Mouse (Mus musculus): ENCODE data around the gene Iqgap3. TPM values are rescaled to one million over a fixed set of nuclear protein-coding genes. Genes with fewer than 3 reads are reported as not detected.

Iqgap3 gene
- total RNA-seq, 1 experiment from 2014 or later = not detected

DNA sequence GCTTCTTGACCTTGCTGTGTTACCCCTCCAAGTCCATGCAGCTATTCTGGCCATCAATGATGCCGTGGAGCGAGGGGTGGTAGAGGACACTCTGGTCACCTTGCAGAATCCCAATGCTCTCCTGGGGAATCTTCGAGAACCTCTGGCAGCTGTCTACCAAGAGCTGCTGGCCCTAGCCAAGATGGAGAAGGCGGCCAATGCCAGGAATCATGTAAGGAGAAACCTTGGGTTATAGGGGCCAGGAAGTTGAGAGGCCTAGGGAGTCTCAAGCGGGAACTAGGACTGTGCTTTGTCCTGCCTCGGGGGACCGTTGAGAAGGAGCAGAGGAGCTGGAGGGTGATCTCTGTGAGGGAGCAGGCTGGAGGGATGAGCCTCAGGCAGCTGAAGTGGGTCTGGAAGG is 8.3 kb downstream of the Iqgap3 start:
- no peak for ATAC-seq (ENCODE audit: extremely low read depth, insufficient number of reproducible peaks, low FRiP score, poor library complexity, severe bottlenecking)

DNA sequence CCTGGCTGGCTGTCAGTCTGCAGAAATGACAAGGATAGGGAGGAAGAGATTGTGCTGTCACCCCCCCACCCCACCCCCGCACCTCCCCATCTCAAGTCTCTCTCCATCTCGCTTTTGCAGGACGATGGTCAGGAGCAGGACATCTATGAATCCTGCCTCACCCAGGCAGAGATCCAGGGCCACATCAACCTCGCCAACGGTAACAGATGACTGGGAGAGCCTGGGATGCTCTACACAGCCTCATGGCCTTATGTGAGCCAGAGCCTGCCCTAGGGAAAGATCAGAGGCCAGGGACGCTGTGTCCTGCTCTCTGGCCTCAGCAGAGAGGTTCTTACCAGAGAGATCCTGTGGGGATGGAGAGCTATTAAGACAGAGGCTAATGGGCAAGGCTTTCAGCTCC is 8.8 kb downstream of the Iqgap3 start:
- ATAC-seq (ENCODE audit: extremely low read depth, insufficient number of reproducible peaks, low FRiP score, poor library complexity, severe bottlenecking) = no peak

DNA sequence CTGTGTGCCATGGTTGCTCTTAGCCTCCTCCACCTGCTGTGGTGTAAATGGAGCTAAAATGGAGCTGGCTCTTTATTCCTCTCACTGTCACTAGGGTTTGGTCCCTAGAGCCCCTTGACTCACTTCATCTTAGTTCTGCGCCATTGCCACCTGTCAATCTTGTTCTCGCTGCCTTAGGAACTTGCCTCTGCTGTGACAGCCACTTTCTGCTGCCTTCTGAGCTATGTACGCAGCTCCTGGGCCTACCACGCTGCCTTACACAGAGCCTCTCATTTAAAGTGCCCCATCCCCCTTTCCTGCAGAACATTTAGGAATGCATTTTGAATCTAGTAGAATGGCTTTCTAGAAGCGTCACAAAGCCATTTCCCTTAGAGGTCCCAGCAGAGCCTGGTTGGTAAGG is 12.4 kb downstream of the Iqgap3 start:
- ATAC-seq (ENCODE audit: extremely low read depth, insufficient number of reproducible peaks, low FRiP score, poor library complexity, severe bottlenecking) = no peak

DNA sequence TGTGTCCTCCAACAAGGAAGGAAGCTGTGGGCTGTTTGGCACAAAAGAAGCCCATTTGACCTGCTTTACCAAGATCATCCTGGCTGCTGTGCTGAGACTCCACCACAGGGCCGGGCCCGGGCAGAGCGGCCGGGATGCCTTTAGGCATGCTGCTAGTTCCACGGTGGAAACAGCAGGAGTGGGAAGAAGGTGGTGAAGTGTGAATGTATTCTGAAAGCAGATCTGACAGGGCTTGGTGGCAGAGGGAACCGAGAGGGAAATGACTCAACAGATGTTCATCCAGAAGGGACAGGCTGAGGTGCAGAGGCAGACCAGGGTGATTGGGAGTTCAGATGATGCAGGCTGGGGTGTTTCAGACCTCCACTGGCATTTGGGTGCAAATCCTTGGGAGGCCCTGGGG is 15.9 kb downstream of the Iqgap3 start:
- no peak for ATAC-seq (ENCODE audit: extremely low read depth, insufficient number of reproducible peaks, low FRiP score, poor library complexity, severe bottlenecking)

DNA sequence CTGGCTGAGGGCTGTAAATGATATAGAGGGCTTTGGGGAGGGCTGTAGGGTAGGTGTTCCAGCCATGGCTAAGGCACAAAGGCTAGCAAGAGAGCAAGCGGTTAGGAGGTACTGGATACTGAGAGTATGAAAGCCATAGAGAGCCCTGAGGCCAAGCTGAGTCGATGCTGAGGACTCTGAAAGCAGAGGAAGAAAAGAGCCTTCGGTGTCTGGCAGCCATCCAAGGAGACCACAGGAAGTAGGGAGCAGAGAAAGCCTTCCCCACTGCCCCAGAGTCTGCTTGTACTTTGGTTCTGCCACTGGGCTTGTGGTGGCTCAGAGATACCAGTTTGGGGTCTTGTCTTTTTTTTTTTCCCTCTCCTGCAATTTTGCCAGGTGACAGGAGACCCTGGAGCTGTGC is 18.5 kb downstream of the Iqgap3 start:
- ATAC-seq (ENCODE audit: extremely low read depth, insufficient number of reproducible peaks, low FRiP score, poor library complexity, severe bottlenecking) = no peak

DNA sequence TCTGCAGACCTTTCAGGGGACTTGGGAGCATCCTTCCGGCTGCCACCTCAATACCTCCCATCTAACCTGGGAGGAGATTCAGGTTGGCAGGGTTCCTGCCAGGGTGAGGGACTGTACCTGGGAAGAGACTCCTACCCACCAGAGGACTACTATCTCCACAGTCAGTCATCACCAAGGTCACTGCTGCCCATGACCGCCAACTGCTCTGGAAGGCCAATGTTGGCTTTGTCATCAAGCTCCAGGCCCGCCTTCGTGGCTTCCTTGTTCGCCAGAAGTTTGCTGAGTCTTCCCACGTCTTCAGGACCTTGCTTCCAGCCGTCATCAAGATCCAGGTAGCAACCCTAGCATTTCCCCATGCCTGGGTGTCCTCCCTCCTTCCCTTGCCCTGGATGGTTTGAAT is 20.0 kb downstream of the Iqgap3 start:
- no peak for ATAC-seq (ENCODE audit: extremely low read depth, insufficient number of reproducible peaks, low FRiP score, poor library complexity, severe bottlenecking)

DNA sequence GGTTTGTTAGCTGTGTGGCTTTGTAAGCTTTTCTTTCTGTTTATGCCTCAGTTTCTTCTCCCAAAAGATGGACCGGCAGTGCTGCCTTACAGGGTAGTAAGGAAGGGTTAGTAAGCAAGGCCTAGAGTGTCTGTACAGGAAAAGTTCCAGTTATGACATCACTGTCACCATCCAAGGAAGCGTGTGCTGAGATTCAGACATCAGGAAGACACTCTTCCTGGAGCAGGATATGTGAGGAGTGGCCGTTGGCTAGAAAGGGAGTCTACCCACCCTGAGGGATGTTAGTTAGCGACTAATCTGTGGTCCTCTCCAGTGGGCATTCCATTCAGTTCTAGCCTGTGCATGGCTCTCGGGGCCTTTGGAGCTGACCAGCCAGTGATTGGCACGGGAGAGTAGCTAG is 20.4 kb downstream of the Iqgap3 start:
- ATAC-seq (ENCODE audit: extremely low read depth, insufficient number of reproducible peaks, low FRiP score, poor library complexity, severe bottlenecking) = no peak

DNA sequence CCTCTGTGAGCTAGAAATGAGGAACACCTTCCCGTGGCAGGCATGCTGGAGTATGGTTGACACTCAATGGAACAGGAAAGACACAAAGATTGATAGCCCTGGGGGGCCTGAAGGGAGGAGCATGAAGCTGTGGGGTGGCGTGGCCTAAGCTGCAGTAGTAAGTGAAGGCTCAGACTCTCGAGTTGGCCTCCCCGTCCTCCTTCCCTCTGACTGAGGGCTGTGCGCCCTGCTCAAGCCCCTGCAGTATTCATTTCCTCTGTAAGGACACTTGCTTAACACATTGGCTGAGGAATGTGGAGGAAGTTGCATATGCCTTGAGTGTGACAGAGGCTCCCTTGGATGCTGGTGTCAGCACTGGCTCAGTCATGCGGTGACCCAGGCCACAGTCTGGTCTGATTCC is 20.8 kb downstream of the Iqgap3 start:
- no peak for ATAC-seq (ENCODE audit: extremely low read depth, insufficient number of reproducible peaks, low FRiP score, poor library complexity, severe bottlenecking)

DNA sequence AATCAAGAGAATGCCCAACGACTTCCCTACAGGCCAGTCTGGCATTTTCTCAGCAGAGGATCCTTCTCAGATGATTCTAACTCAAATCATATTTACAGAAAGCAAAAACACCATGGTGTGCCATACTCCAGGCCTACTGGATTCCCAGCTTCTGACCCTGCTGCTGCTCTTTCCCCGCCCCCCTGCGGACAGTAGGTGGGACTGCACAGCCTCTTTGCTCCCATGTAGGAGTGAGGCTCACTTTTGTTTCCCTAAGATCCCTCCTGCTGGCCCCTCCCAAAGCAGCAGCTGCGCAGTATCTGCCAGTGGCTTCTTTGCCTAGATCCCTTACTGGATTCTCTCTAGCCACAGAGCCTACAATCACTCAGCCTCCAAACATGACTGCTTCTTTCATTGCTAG is 24.4 kb downstream of the Iqgap3 start:
- ATAC-seq (ENCODE audit: extremely low read depth, insufficient number of reproducible peaks, low FRiP score, poor library complexity, severe bottlenecking) = no peak

DNA sequence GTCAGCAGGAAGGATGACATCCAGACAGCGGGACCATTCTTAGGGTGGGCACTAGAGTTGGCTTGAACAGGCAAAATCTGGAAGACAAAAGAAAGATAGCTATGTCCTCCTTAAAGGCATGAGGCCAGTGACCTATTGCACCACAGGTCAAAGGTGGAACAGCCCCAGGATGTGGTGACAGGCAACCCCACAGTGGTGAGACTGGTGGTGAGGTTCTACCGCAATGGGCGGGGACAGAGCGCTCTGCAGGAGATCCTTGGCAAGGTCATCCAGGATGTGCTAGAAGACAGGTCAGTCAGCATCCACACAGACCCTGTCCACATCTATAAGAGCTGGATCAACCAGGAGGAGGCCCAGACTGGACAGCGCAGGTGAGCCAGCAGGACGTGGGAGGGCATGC is 27.4 kb downstream of the Iqgap3 start:
- no peak for ATAC-seq (ENCODE audit: extremely low read depth, insufficient number of reproducible peaks, low FRiP score, poor library complexity, severe bottlenecking)

DNA sequence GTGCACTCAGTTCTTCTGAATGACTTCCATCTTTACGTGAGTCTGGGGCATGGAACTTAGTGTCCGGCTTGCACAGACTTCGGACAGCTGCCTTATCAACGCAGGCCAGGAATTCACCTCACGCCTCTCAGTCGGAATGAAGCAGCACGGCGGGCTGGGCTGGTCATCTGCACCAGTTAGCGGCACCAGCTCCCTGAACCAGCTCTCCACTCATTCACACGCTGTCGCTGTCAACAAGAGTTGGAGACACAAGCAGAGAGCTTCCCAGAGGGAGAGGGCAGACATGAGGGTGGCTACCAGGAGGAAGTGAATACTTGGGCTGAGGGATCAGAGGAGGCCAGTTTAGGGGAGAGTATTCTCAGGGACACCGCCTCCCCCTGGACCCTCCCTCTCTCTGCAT is 32.6 kb downstream of the Iqgap3 start:
- no peak for ATAC-seq (ENCODE audit: extremely low read depth, insufficient number of reproducible peaks, low FRiP score, poor library complexity, severe bottlenecking)

DNA sequence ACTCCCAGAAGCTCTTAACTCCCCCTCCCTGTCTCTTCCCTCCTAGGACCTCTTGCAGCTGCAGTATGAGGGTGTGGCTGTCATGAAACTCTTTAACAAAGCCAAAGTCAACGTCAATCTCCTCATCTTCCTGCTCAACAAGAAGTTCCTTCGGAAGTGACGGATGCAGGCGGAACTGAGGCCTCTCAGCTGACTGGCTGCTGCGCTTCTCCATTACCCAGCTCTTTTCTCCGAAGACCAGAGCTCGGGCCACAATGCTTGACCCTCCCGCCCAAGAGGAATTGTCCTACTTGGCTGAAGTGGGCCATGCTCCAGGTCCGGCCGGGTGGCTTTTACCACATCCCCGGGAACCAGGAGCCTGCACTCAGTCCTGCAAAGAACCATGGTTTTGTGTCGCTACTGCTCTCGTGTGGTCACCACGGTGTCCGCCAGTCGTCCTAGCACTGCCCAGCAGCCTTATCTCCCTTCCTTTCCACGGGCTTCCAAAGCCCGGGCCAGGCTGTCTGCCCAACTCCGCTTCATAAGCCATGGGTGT is 38.4 kb downstream of the Iqgap3 start:
- ATAC-seq (ENCODE audit: extremely low read depth, insufficient number of reproducible peaks, low FRiP score, poor library complexity, severe bottlenecking) = no peak

DNA sequence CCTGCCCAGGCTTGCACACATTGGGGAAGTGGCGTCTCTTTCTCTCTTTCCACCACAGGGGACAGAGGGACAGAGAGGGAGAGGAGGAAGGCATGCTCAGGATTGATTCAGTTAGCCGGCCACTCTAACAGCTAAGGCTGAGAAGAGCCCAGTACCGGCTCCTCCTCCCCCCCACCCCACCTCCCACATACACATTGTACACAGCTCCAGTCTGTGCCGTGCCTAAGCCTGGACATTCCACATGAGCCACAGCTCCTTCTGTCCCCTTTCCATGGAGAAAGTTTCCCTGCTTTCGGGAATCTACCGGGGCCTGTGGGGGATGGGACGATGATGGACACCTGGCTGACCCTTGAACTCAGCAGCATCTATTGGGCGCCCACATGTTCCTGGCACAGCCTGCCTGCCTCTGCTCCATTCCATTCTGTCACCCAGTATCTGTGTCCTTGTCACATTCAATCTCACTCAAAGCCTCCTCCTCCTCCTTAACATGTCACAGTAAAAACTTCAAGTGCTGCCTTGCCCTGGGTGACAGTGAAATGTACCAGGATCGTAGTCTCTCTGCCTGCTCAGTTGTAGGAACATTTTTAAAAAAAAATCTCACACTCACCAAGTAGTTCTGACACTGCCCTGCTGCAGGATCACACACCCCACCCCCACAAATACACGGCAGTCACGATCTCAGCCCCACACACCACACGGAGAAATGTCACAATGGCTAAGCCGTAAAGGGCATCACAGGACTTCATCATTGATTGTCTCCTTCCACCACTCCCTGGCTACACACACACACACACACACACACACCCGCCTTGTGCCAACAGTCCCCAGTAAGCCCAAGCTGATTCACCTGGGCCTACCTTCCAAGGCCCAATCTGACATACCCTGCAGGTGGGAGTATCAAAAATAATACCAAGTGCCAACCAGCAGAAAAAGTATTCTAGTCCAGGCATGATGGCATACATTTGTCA is 39.7 kb downstream of the Iqgap3 start:
- no peak for ATAC-seq (ENCODE audit: extremely low read depth, insufficient number of reproducible peaks, low FRiP score, poor library complexity, severe bottlenecking)

DNA sequence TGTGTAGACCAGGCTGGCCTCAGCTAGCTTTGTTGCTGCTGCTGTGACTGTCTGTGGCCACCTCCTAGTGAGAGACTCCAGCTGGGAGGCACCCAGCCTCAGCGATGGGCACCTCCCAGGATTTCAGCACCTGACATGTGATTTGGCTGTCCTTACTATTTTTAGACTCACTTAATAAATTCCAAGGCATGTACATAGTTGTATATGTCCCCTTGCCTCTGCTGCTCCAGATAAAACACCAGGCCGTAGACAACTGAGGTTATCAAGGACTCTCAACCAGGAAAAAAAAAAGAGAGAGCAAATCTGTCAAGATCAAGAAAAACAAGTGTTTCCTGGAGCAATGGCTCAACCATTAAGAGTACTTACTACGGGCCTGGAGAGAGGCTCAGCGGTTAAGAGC is 43.4 kb downstream of the Iqgap3 start:
- ATAC-seq (ENCODE audit: extremely low read depth, insufficient number of reproducible peaks, low FRiP score, poor library complexity, severe bottlenecking) = no peak

DNA sequence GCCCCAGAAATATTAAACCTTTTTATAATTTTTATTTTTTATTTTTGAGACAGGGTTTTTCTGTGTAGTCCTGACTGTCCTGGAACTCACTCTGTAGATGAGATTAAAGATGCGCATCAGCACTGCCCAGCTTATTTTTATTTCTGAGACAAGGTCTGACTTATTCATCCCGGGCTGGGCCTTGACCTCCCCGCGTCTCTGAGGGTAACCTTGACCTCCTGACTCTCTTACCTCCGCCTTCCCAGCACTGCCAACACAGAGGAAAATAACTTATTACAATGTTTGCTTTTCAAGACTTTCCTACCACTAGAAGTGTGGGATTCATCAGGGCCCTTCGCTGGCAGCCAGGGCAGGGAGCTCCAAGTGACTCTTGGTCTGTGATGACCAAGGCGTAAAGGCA is 44.4 kb downstream of the Iqgap3 start:
- ATAC-seq (ENCODE audit: extremely low read depth, insufficient number of reproducible peaks, low FRiP score, poor library complexity, severe bottlenecking) = no peak

DNA sequence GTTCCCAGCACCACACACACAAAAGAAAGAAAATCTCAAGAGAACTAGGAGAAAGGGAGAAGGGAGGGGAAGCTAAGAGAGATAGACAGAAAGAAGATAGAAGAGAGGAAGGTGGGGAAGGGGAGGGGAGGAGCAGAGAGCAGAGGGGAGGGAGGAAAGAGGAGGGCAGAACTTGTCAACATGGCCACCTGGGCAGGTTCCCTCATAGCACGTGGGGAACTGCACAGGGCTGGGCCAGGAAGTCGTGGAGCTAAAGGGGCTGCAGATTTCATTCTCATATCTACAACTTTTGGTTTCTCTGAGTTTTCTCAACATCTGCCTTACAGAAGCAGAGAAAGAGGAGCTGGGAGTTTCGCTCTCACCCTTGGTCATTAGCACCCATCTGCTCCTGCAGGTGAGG is 45.9 kb downstream of the Iqgap3 start:
- no peak for ATAC-seq (ENCODE audit: extremely low read depth, insufficient number of reproducible peaks, low FRiP score, poor library complexity, severe bottlenecking)

DNA sequence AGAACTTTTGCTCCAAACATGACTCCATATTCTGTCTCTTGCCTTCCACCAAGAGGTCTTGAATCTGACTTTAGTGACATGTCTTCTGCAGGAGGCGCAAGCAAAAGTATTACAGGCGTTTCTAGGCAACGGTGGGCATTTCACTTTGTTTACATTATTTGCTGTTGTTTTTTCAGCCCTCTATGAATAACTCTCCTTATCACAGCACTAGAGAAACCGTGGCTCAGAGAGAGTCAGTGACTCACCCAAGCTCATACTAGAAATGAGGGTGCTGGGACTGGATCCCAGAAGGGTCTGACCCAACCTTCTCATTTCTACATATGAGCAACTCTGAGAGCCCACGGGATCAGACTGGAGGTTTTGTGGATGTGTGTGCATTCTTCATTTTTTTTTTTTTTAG is 46.3 kb downstream of the Iqgap3 start:
- no peak for ATAC-seq (ENCODE audit: extremely low read depth, insufficient number of reproducible peaks, low FRiP score, poor library complexity, severe bottlenecking)

DNA sequence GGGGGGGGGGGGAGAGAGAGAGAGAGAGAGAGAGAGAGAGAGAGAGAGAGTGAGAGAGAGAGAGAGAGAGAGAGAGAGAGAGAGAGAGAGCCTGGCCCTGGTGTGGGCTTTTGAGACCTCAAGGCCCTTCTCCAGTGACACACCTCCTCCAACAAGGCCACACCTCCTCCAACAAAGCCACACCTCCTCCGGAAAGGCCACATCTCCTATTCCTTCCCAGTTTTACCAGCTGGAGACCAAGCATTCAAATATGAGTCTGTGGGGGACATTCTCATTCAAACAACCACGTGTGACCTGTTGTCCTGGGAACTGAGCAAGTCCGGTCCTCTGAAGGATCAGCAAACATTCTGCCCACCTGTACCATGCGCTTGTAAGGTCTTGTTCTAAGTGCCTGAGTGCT is 47.2 kb downstream of the Iqgap3 start:
- ATAC-seq (ENCODE audit: extremely low read depth, insufficient number of reproducible peaks, low FRiP score, poor library complexity, severe bottlenecking) = no peak

DNA sequence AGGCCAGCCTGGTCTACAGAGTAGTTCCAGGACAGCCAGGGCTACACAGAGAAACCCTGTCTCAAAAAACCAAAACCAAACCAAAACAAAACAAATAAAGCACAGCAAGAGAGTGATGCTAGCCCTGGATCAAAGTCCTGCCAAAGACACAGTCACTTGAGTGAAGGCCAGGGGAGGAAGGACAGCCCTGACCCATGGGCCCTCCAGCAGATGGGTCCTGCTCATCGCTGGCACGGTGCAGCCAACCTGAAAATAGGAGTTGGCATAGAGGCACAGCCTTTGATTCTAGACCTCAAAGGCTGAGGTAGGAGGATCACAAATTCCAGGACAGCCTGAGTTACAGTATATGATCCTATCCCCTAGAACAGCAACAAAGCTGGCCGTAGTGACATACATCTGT is 49.3 kb downstream of the Iqgap3 start:
- ATAC-seq (ENCODE audit: extremely low read depth, insufficient number of reproducible peaks, low FRiP score, poor library complexity, severe bottlenecking) = no peak

DNA sequence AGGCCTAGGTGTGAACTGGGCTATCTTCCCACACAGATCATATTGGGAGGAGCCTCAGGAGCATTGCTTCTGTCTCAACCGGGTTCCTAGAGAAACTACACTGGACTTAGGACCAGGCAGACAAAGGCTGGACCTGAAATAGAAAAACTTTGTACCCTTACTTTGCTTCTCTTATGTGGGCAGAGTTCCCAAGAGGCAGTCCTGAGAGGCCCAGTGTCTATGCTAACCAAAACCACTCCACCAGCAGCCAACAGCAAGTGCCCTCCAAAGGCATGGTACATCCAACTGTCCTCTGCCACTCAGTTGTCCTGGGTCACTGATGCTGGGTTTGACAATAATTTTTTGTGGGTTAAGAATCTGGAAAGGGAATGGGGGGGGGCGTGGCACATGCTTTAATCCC is 50.7 kb downstream of the Iqgap3 start:
- no peak for ATAC-seq (ENCODE audit: extremely low read depth, insufficient number of reproducible peaks, low FRiP score, poor library complexity, severe bottlenecking)
